Mouse (Mus musculus) CH12.LX (cell line): ENCODE measurements at regions not wholly inside any gene's neighbourhood (a gene's known extent, or its start where the extent isn't known, plus 50 kb on each side); places are given as distances from the start of the nearest gene placed in this dataset.
"Not testable (repeated sequence)": the region's sequence is repeated elsewhere in the genome, so short reads cannot be mapped to it uniquely, and the experiment has no call there.

Experiments
- DNase-seq: peaks from one replicate; pipeline ENCODE4 v3.0.0-alpha.2; 2013; ENCODE audit errors: extremely low read depth
- H3K27ac ChIP-seq: 2 replicates; pipeline ENCODE4 v1.5.1; 2012; ENCODE audit warnings: low read depth, mild to moderate bottlenecking, control low read depth, moderate library complexity; ENCODE audit not compliant: insufficient read depth
- H3K27me3 ChIP-seq: replicated peaks from 2 replicates; pipeline ENCODE3; 2012; ENCODE audit warnings: inconsistent platforms
- H3K36me3 ChIP-seq, 2 experiments: replicated peaks in 1 of 2; 2 replicates each; pipeline versions ENCODE3 to v1.6.1; 2012; ENCODE audit warnings: inconsistent platforms in 1 of 2, low read length in 1 of 2, mild to moderate bottlenecking in 1 of 2, mixed read lengths in 1 of 2, moderate library complexity in 1 of 2; ENCODE audit not compliant: control insufficient read depth in 1 of 2, insufficient read depth in 1 of 2
- H3K4me1 ChIP-seq, 2 experiments: 2 replicates each; pipeline ENCODE4 v1.6.1; 2012; ENCODE audit warnings: inconsistent platforms in 1 of 2, moderate library complexity in 1 of 2; ENCODE audit not compliant: insufficient read depth in 2 of 2, control insufficient read depth in 1 of 2
- H3K4me2 ChIP-seq: 2 replicates; pipeline ENCODE4 v1.6.1; 2012; ENCODE audit warnings: low read depth, mild to moderate bottlenecking, control low read depth; ENCODE audit not compliant: poor library complexity, insufficient read depth, severe bottlenecking
- H3K4me3 ChIP-seq, 3 experiments: fragments of 150-350 bp in 1 of 3; sonication (generic) in 1 of 3; replicated peaks in 1 of 3; 2 replicates each; pipeline versions ENCODE3 to v1.5.1; 2011 to 2012; ENCODE audit warnings: low read depth in 2 of 3, low read length in 2 of 3, mild to moderate bottlenecking in 2 of 3, moderate library complexity in 2 of 3, control low read depth in 1 of 3, improper control_type of control experiment in 1 of 3, inconsistent platforms in 1 of 3, mixed read lengths in 1 of 3; ENCODE audit not compliant: poor library complexity in 1 of 3
- H3K79me2 ChIP-seq: replicated peaks from 2 replicates; pipeline ENCODE4 v1.6.1; 2012; ENCODE audit warnings: mild to moderate bottlenecking, moderate library complexity; ENCODE audit not compliant: control insufficient read depth, poor library complexity, insufficient read depth, severe bottlenecking; ENCODE audit errors: extremely low read depth
- H3K9ac ChIP-seq: 2 replicates; pipeline ENCODE4 v1.6.1; 2012; ENCODE audit warnings: low read depth, mild to moderate bottlenecking, control low read depth, moderate library complexity; ENCODE audit not compliant: insufficient read depth
- H3K9me3 ChIP-seq: replicated peaks from 2 replicates; pipeline ENCODE3; 2012; ENCODE audit warnings: low read length, inconsistent platforms, mixed read lengths
- CHD2 ChIP-seq: IDR thresholded peaks from 2 replicates; pipeline ENCODE4 v1.6.1; 2011; ENCODE audit warnings: low read length, improper control_type of control experiment
- CTCF ChIP-seq, 2 experiments: IDR thresholded peaks in 1 of 2; conservative IDR thresholded peaks in 1 of 2; 2 replicates each; pipeline ENCODE4 v1.5.1; 2011 to 2012; ENCODE audit warnings: low read depth in 2 of 2, low read length in 2 of 2, improper control_type of control experiment in 1 of 2, inconsistent platforms in 1 of 2, mild to moderate bottlenecking in 1 of 2, moderate library complexity in 1 of 2
- EP300 ChIP-seq: IDR thresholded peaks from 2 replicates; pipeline ENCODE4 v1.6.1; 2011; ENCODE audit warnings: low read length, improper control_type of control experiment
- GABPA ChIP-seq: IDR thresholded peaks from 2 replicates; pipeline ENCODE4 v1.6.1; 2012; ENCODE audit warnings: low read depth, low read length, improper control_type of control experiment, inconsistent platforms; ENCODE audit not compliant: insufficient replicate concordance
- HCFC1 ChIP-seq: IDR thresholded peaks from 2 replicates; pipeline ENCODE4 v1.6.1; 2012; ENCODE audit warnings: low read depth, mild to moderate bottlenecking, inconsistent platforms, low read length, improper control_type of control experiment
- IRF4 ChIP-seq: IDR thresholded peaks from 2 replicates; pipeline ENCODE4 v1.6.1; 2014; ENCODE audit warnings: low read depth, mild to moderate bottlenecking, inconsistent platforms, low read length, improper control_type of control experiment
- JUN ChIP-seq: IDR thresholded peaks from 2 replicates; pipeline ENCODE4 v1.6.1; 2011; ENCODE audit warnings: low read depth, mild to moderate bottlenecking, low read length, improper control_type of control experiment, moderate library complexity; ENCODE audit not compliant: insufficient read depth
- JUND ChIP-seq: conservative IDR thresholded peaks from 2 replicates; pipeline ENCODE4 v1.6.1; 2011; ENCODE audit warnings: low read depth, low read length, improper control_type of control experiment
- MAZ ChIP-seq: IDR thresholded peaks from 2 replicates; pipeline ENCODE4 v1.6.1; 2012; ENCODE audit warnings: low read depth, mild to moderate bottlenecking, inconsistent platforms, low read length, improper control_type of control experiment, moderate library complexity
- MXI1 ChIP-seq: IDR thresholded peaks from 2 replicates; pipeline ENCODE4 v1.6.1; 2011; ENCODE audit warnings: mild to moderate bottlenecking, low read depth, low read length, improper control_type of control experiment
- POLR2AphosphoS2 ChIP-seq: IDR thresholded peaks from 2 replicates; pipeline ENCODE4 v1.6.1; 2011; ENCODE audit warnings: low read depth, low read length, improper control_type of control experiment
- RAD21 ChIP-seq: IDR thresholded peaks from 2 replicates; pipeline ENCODE4 v1.6.1; 2011; ENCODE audit warnings: low read depth, mild to moderate bottlenecking, low read length, improper control_type of control experiment, moderate library complexity
- UBTF ChIP-seq: IDR thresholded peaks from 2 replicates; pipeline ENCODE4 v1.6.1; 2012; ENCODE audit warnings: low read depth, mild to moderate bottlenecking, inconsistent platforms, low read length, improper control_type of control experiment, moderate library complexity
- USF1 ChIP-seq: IDR thresholded peaks from 2 replicates; pipeline ENCODE4 v1.6.1; 2014; ENCODE audit warnings: low read depth, mild to moderate bottlenecking, inconsistent platforms, low read length, improper control_type of control experiment
- ZKSCAN1 ChIP-seq: IDR thresholded peaks from 2 replicates; pipeline ENCODE4 v1.6.1; 2012; ENCODE audit warnings: low read depth, inconsistent platforms, low read length, improper control_type of control experiment, borderline replicate concordance
- ZNF384 ChIP-seq: IDR thresholded peaks from 2 replicates; pipeline ENCODE4 v1.6.1; 2012; ENCODE audit warnings: low read depth, low read length, improper control_type of control experiment, inconsistent platforms
- dilution Hi-C: fragments of 300-500 bp; cut with MboI; formaldehyde crosslinking; loops from 2 replicates; pipeline ENCODE4 v1.14.3; 2020; ENCODE audit warnings: low sequenced_read_pairs; ENCODE audit not compliant: extremely low pct_unique_long_range_greater_than_20kb, extremely low pct_ligation_motif_present
- in situ Hi-C: fragments of 300-500 bp; cut with MboI; formaldehyde crosslinking; loops from 3 replicates; pipeline ENCODE4 v1.14.3; 2019; ENCODE audit warnings: low sequenced_read_pairs, low pct_ligation_motif_present, low pct_unique_long_range_greater_than_20kb, mixed read lengths

DNA sequence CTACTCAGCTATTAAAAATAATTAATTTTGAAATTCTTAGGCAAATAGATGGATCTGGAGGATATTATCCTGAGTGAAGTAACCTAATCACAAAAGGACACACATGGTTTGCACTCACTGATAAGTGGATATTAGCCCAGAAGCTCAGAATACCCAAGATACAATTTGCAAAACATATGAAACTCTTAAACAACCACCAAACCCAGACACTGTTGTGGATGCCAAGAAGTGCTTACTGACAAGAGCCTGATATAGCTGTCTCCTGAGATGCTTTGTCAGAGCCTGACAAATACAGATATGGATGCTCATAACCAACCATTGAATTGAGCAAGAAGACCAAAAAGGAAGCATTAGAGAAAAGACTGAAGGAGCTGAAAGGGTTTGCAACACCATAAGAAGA, 468.4 kb upstream of the Cdh12 start:
- H3K9ac ChIP-seq, H3K4me2 ChIP-seq, H3K79me2 ChIP-seq, H3K4me1 ChIP-seq, H3K36me3 ChIP-seq, in situ Hi-C loops, dilution Hi-C loops, H3K27me3 ChIP-seq, DNase-seq, H3K4me3 ChIP-seq, H3K27ac ChIP-seq: not testable (repeated sequence)
- H3K9me3 ChIP-seq, result peaks cover 49% of the 10 kb centered on the region

DNA sequence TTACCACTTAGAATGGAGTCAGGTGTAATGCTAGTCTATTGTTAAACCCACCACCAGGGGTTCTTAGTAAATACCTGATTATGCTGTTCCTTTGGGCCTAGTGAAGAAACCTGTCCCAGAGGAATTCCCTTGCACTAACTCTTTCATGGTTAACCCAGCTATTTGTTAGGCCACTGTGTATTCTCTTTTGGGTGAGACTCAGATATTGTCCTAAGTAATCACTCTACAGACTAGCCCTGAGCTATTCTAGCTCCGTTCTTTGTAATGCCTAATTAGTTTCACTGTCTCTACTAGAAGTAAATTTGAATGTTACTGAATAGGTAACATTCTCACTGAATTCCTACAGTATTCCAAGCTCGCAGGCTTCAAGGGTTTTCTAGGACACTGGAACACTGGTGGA, 464.1 kb upstream of the Cdh12 start:
- dilution Hi-C loops, result not testable (repeated sequence)

DNA sequence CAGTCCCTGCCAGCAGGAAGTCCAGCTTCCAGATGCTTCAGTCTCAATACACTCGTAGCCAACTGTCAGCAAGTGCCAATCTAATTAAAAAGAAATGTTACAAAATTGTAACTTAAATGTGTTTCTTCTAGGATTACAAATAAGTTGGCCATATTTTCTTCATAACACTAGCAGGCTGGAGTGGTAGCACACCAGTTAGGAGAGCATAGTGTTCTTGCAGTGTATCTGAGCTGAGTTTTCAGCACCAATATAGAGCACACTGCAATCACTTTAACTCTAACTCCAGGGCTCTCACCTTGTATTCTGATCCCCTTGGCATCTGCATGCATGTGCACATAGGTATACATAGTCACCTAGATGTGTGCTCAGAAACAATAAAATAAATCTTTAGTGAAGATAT, 417.3 kb upstream of the Cdh12 start:
- Histone ChIP-seq H3K27me3 (no peaks in the 10 kb centered on the region), H3K36me3 (no peaks in the 10 kb centered on the region), H3K9ac (no peak overlapping the region), H3K27ac (no peak overlapping the region), H3K4me3 (no peak overlapping the region), H3K4me1 (no peaks in the 10 kb centered on the region), H3K9me3 (peaks cover 10% of the 10 kb centered on the region)
- no peak for DNase-seq
- no peak for TF ChIP-seq EP300
- TF ChIP-seq USF1, result no peak
- no peak for TF ChIP-seq IRF4
- TF ChIP-seq CTCF (conservative IDR thresholded peaks at IDR 0.05 in 1 of 2, IDR thresholded peaks at IDR 0.05 in 1 of 2; ENCODE audit: low read depth in 2 of 2, low read length in 2 of 2), result no peak
- no peak for TF ChIP-seq JUN
- no peak for TF ChIP-seq ZKSCAN1
- no peak for TF ChIP-seq MAZ
- no peak for TF ChIP-seq HCFC1
- TF ChIP-seq UBTF, result no peak
- no peak for TF ChIP-seq RAD21
- no peak for TF ChIP-seq POLR2AphosphoS2
- no peak for TF ChIP-seq ZNF384
- no peak for TF ChIP-seq MXI1
- TF ChIP-seq JUND, result no peak
- TF ChIP-seq GABPA, result no peak
- TF ChIP-seq CHD2, result no peak
- TF ChIP-seq, all 38 proteins: peak for 0
- dilution Hi-C loops (no loop called here), in situ Hi-C loops (no loop called here)
- Histone ChIP-seq H3K4me2 (no peak overlapping the region), H3K79me2 (no peaks in the 10 kb centered on the region)

More for the DNA sequence above, 464.1 kb upstream of the Cdh12 start:
- H3K36me3 ChIP-seq, H3K4me1 ChIP-seq, H3K27me3 ChIP-seq, H3K4me3 ChIP-seq, H3K27ac ChIP-seq, H3K79me2 ChIP-seq, DNase-seq, H3K4me2 ChIP-seq, H3K9ac ChIP-seq, in situ Hi-C loops: not testable (repeated sequence)
- peaks cover 39% of the 10 kb centered on the region for H3K9me3 ChIP-seq
